Mouse (Mus musculus): Measurements from ENCODE around the gene Mfrp. TPM values are rescaled to one million over a fixed set of nuclear protein-coding genes. Genes with fewer than 3 reads are reported as not detected.

Gene Mfrp
- total and polyA plus RNA-seq, 3 experiments: 0.10 TPM; not detected in 2

GRCm38 (mm10) chr9:44144023-44144717, 42.6 kb downstream of the Mfrp start:
- Histone ChIP-seq H3K4me3 (ENCODE audit: control insufficient read depth in 1 of 2, insufficient read depth in 1 of 2, low read depth in 2 of 2, low read length in 2 of 2) (no peak overlapping the region), H3K9me3 (replicated peaks; ENCODE audit: insufficient read depth, low read length) (no peaks in the 10 kb centered on the region), H3K36me3 (ENCODE audit: control insufficient read depth in 1 of 2, insufficient read depth in 2 of 2, low read length in 2 of 2) (no peaks in the 10 kb centered on the region; a peak in 2 of 4 replicates), H3K4me1 (ENCODE audit: control insufficient read depth in 1 of 2, insufficient read depth in 2 of 2, low read length in 2 of 2) (no peaks in the 10 kb centered on the region), H3K27me3 (ENCODE audit: control insufficient read depth in 1 of 2, insufficient read depth in 2 of 2, low read length in 2 of 2) (no peaks in the 10 kb centered on the region), H3K27ac (ENCODE audit: control insufficient read depth, low read depth, low read length) (no peak overlapping the region), H3K9ac (ENCODE audit: control insufficient read depth, low read depth, low read length, poor library complexity, severe bottlenecking) (no peak overlapping the region), H3K79me2 (ENCODE audit: control insufficient read depth, insufficient read depth, low read length, poor library complexity) (no peaks in the 10 kb centered on the region)
- no peak for TF ChIP-seq SIN3A (IDR thresholded peaks at IDR 0.05; ENCODE audit: low read length)
- no peak for TF ChIP-seq E2F4 (IDR thresholded peaks at IDR 0.05; ENCODE audit: borderline replicate concordance, low read depth, low read length)
- no peak for TF ChIP-seq ZNF384 (IDR thresholded peaks at IDR 0.05; ENCODE audit: low read depth, low read length)
- no peak for TF ChIP-seq TCF12 (IDR thresholded peaks at IDR 0.05; ENCODE audit: low read depth, low read length)
- DNase-seq (ENCODE audit: low read depth, low spot score): no peak

- no peaks in the 10 kb centered on the region for H3K27me3 ChIP-seq (ENCODE audit: control insufficient read depth in 1 of 2, insufficient read depth in 2 of 2, low read length in 2 of 2)
- H3K36me3 ChIP-seq (ENCODE audit: control insufficient read depth in 1 of 2, insufficient read depth in 2 of 2, low read length in 2 of 2): no peaks in the 10 kb centered on the region; a peak in 2 of 4 replicates
- H3K4me1 ChIP-seq (ENCODE audit: control insufficient read depth in 1 of 2, insufficient read depth in 2 of 2, low read length in 2 of 2): no peaks in the 10 kb centered on the region
- DNase-seq (ENCODE audit: low read depth, low spot score): no peak
- TF ChIP-seq USF2 (IDR thresholded peaks at IDR 0.05; ENCODE audit: borderline replicate concordance in 1 of 2, insufficient read depth in 1 of 2, low read depth in 1 of 2, low read length in 2 of 2) (no peak), RAD21 (IDR thresholded peaks at IDR 0.05; ENCODE audit: low read depth, low read length) (no peak), ELF1 (IDR thresholded peaks at IDR 0.05; ENCODE audit: low read depth, low read length) (no peak), POLR2AphosphoS5 (IDR thresholded peaks at IDR 0.05; ENCODE audit: borderline replicate concordance, low read depth, low read length) (no peak), TAL1 (IDR thresholded peaks at IDR 0.05; ENCODE audit: low read length) (no peak), TCF12 (IDR thresholded peaks at IDR 0.05; ENCODE audit: low read depth, low read length) (no peak), UBTF (IDR thresholded peaks at IDR 0.05; ENCODE audit: borderline replicate concordance, insufficient read depth, low read depth, low read length) (no peak), RCOR1 (IDR thresholded peaks at IDR 0.05; ENCODE audit: low read depth, low read length) (no peak), GATA1 (IDR thresholded peaks at IDR 0.05; ENCODE audit: low read depth, low read length) (no peak), TBP (IDR thresholded peaks at IDR 0.05; ENCODE audit: low read depth, low read length) (no peak), MYC (IDR thresholded peaks at IDR 0.05; ENCODE audit: low read depth, low read length) (no peak), MAFK (IDR thresholded peaks at IDR 0.05; ENCODE audit: borderline replicate concordance, low read depth, low read length) (no peak), ZKSCAN1 (IDR thresholded peaks at IDR 0.05; ENCODE audit: low read depth, low read length) (no peak), GABPA (IDR thresholded peaks at IDR 0.05; ENCODE audit: low read depth, low read length) (no peak), E2F4 (IDR thresholded peaks at IDR 0.05; ENCODE audit: borderline replicate concordance, low read depth, low read length) (no peak), POLR2A (IDR thresholded peaks at IDR 0.05; ENCODE audit: control insufficient read depth in 1 of 2, insufficient read depth in 1 of 2, low read depth in 1 of 2, low read length in 2 of 2, poor library complexity in 1 of 2) (no peak), CHD1 (IDR thresholded peaks at IDR 0.05; ENCODE audit: low read depth, low read length) (no peak), NELFE (IDR thresholded peaks at IDR 0.05; ENCODE audit: low read depth, low read length) (no peak), SMC3 (IDR thresholded peaks at IDR 0.05; ENCODE audit: low read depth, low read length) (no peak), MXI1 (IDR thresholded peaks at IDR 0.05; ENCODE audit: low read depth, low read length) (no peak)
- no peak overlapping the region for H3K4me3 ChIP-seq (ENCODE audit: control insufficient read depth in 1 of 2, insufficient read depth in 1 of 2, low read depth in 2 of 2, low read length in 2 of 2)
- H3K9ac ChIP-seq (ENCODE audit: control insufficient read depth, low read depth, low read length, poor library complexity, severe bottlenecking): no peak overlapping the region
- H3K79me2 ChIP-seq (ENCODE audit: control insufficient read depth, insufficient read depth, low read length, poor library complexity): no peaks in the 10 kb centered on the region
- H3K9me3 ChIP-seq (replicated peaks; ENCODE audit: insufficient read depth, low read length): no peaks in the 10 kb centered on the region
- H3K27ac ChIP-seq (ENCODE audit: control insufficient read depth, low read depth, low read length): no peak overlapping the region
Measured at GRCm38 (mm10) chr9:44144718-44145060, 43.2 kb downstream of the Mfrp start.
